Mouse (Mus musculus) right cerebral cortex, adult 2 months (tissue): ENCODE measurements around the gene Gjc1.

Source experiments
- DNase-seq, 2 experiments: peaks; one replicate each; pipeline ENCODE4 v3.0.0; 2021 to 2022; ENCODE audit warnings: low spot score in 2 of 2

Gjc1 gene

GRCm38 (mm10) chr11:102771916-102772714 is 47.4 kb downstream of the Gjc1 start:
- no peak for DNase-seq

- DNase-seq: no peak
These were observed 48.7 kb downstream of the Gjc1 start for GRCm38 (mm10) chr11:102770662-102771435.

GRCm38 (mm10) chr11:102769993-102770661 is 49.4 kb downstream of the Gjc1 start:
- DNase-seq: no peak

- no peak for DNase-seq
These were observed 50.4 kb downstream of the Gjc1 start for GRCm38 (mm10) chr11:102769141-102769540.

- no peak for DNase-seq
These were observed 52.3 kb downstream of the Gjc1 start for GRCm38 (mm10) chr11:102767055-102767670.

- no peak for DNase-seq
These were observed 54.1 kb downstream of the Gjc1 start for GRCm38 (mm10) chr11:102765416-102765815.

GRCm38 (mm10) chr11:102763009-102763767 is 56.3 kb downstream of the Gjc1 start:
- no peak for DNase-seq

- DNase-seq: no peak
These were observed 57.3 kb downstream of the Gjc1 start for GRCm38 (mm10) chr11:102762248-102762647.

GRCm38 (mm10) chr11:102761309-102762210 is 57.9 kb downstream of the Gjc1 start, which contains the start of gene Adam11:
Gene Adam11 (plus strand): TSS chr11:102761439.
- no peak for DNase-seq

GRCm38 (mm10) chr11:102760805-102761308 is 58.6 kb downstream of the Gjc1 start:
- DNase-seq: no peak

GRCm38 (mm10) chr11:102758977-102759376 is 60.5 kb downstream of the Gjc1 start:
- DNase-seq: no peak

- no peak for DNase-seq
These were observed 64.1 kb downstream of the Gjc1 start for GRCm38 (mm10) chr11:102755391-102755790.

GRCm38 (mm10) chr11:102754416-102754815 is 65.1 kb downstream of the Gjc1 start:
- no peak for DNase-seq

GRCm38 (mm10) chr11:102753591-102754324 is 65.7 kb downstream of the Gjc1 start:
- DNase-seq: no peak

- DNase-seq: no peak
These were observed 66.5 kb downstream of the Gjc1 start for GRCm38 (mm10) chr11:102752896-102753590.

- DNase-seq: no peak
These were observed 69.8 kb downstream of the Gjc1 start for GRCm38 (mm10) chr11:102749712-102750111.
